Mouse (Mus musculus): ENCODE results near the gene Cdc37l1. TPM values are rescaled to one million over a fixed set of nuclear protein-coding genes. Genes with fewer than 3 reads are reported as not detected.

The Cdc37l1 gene
- polyA plus RNA-seq, 1 experiment from 2014 or later, result 52.4 TPM

Other genes starting within 250 kb of the Cdc37l1 start
- gene Slc1a1, start 155.3 kb upstream of the Cdc37l1 start, polyA plus RNA-seq (2015; fragmentation: Nextera tagmentation; extraction: Ambion mirVana), result 22.1 and 23.0 TPM in 2 replicates
- 9.1 and 9.7 TPM in 2 replicates for gene Plpp6, start 26.4 kb upstream of the Cdc37l1 start, polyA plus RNA-seq (2015; fragmentation: Nextera tagmentation; extraction: Ambion mirVana)
- gene 4430402I18Rik, start 22.6 kb upstream of the Cdc37l1 start, polyA plus RNA-seq (2015; fragmentation: Nextera tagmentation; extraction: Ambion mirVana), result 0.65 and 0.89 TPM in 2 replicates
- gene Ak3, start 57.6 kb downstream of the Cdc37l1 start, polyA plus RNA-seq (2015; fragmentation: Nextera tagmentation; extraction: Ambion mirVana), result 60.7 and 61.6 TPM in 2 replicates
- gene Rcl1, start 111.0 kb downstream of the Cdc37l1 start, polyA plus RNA-seq (2015; fragmentation: Nextera tagmentation; extraction: Ambion mirVana), result 27.6 and 30.6 TPM in 2 replicates